Mouse (Mus musculus): ENCODE measurements around the gene Cela2a. TPM values are rescaled to one million over a fixed set of nuclear protein-coding genes. Genes with fewer than 3 reads are reported as not detected.
A peak's percentile ranks its signal among the peaks of the same experiment; 100 is the strongest.
"Not testable (repeated sequence)": the region's sequence is repeated elsewhere in the genome, so short reads cannot be mapped to it uniquely, and the experiment has no call there.

Cela2a gene
- total RNA-seq, 2 experiments from 2014 or later: not detected

DNA sequence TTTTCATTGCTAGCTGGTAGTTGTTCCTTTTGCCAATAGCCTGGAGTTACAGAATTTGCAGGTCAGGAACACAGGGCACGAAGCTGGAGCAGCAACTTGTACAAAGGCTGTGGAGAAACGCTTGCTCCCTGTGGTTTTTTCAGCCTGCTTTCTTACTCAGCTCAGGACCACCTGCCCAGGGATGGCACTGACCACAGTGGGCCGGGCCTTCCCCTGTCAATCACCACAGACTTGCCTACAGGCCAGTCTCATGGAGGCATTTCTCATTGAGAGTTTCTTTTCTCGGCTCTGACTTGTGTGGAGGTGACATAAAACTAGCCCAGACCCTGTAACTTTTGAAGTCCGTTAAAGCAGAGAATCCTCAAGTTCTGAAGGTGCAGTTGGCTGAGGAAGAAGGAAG, 28.4 kb downstream of the Cela2a start:
- DNase-seq: no peak

DNA sequence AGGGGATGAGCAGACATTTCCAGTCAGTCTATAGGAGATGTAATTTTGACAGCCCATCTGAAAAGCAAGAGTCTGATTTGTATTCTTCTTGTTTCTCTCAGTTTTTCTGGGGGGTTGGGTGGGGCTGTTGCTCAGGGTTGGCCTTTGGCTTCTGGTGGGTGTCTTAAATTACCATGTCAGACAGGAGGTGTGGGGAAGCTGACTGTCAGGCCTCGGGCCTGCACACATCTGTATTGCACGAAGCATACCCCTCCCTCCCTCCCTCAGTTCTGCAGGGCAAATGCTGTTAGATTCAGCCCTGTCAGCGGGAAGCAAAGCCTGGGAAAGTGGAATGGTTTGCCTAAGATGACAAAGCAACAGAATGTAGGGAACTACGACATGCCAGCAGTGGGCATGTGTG, 29.0 kb downstream of the Cela2a start:
- no peak for DNase-seq

DNA sequence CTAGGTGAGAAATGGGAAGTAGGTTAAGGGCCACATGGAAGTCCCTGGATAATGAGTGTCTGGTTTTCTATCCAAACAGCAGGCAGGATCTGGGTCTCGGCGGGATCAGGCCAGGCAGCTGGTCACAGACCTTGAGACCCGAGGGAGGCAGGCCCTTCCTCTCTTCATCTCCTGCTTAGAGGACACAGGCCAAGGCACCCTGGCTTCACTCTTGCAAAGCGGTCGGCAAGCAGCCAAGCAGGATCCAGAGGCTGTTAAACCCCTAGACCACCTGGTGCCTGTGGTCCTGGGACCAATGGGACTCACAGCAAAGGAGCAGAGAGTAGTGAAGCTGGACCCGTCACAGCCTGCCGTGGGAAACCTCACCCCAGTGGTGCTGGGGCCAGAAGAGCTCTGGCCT, 29.6 kb downstream of the Cela2a start:
- no peak for DNase-seq

GRCm38 (mm10) chr4:141794152-141794535, 31.8 kb downstream of the Cela2a start:
- no peak for DNase-seq

- peak; percentile 99 for DNase-seq
These were observed 32.4 kb downstream of the Cela2a start, which contains the start of gene Casp9 for GRCm38 (mm10) chr4:141793282-141794151. Gene Casp9, plus strand, starts transcription at chr4:141793612.

GRCm38 (mm10) chr4:141792554-141793281, 33.2 kb downstream of the Cela2a start:
- peak; percentile 20 to 45 for DNase-seq

DNA sequence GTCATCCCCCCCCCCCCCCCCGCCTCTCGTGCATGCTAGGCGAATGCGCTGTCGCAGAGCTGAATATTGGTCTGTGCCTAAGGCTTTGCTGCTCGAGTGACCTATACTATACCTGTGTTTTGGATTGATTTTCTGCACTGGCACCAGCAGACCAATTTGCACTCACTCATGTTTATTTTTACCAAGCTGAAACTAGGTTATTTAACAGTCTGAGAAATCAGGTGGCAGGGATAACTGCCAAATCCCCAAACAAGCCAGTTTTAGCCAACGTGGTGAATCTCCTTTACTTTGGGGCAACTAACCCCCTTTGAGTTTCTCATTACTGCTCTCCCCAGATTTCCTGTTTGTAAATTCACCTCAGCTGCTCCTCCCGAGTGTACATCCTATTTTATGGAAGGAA, 34.0 kb downstream of the Cela2a start:
- DNase-seq: no peak

GRCm38 (mm10) chr4:141791486-141791885, 34.5 kb downstream of the Cela2a start:
- DNase-seq: no peak

DNA sequence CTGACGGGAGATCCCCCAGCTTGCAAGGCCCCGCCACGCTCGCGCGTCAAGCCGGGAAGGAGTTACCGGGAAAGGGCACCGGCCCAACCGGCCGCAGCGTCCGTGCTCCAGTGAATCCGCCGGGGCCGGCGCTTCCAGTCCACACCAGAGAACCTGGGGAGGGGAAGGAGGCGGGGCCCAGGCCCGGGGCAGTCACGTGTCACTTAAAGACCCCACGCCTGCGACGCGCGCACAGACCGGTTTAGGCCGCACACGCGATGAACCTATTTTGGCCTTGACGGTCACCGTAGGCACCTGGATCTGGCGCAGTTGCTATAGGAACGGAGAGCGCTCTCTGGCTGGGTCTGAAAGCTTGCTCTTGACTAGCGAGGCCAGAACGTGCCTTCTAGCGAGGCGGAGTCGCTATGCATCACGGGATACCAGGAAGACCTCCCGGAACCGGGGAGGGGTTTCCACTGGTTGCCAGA, 35.4 kb downstream of the Cela2a start, which contains the start of gene Dnajc16:
Gene Dnajc16, minus strand, starts transcription at position 408 of the 467 bp plus-strand sequence.
- peak; percentile 97 to 98 for DNase-seq

GRCm38 (mm10) chr4:141789564-141790218, 36.3 kb downstream of the Cela2a start:
- DNase-seq: no peak

DNA sequence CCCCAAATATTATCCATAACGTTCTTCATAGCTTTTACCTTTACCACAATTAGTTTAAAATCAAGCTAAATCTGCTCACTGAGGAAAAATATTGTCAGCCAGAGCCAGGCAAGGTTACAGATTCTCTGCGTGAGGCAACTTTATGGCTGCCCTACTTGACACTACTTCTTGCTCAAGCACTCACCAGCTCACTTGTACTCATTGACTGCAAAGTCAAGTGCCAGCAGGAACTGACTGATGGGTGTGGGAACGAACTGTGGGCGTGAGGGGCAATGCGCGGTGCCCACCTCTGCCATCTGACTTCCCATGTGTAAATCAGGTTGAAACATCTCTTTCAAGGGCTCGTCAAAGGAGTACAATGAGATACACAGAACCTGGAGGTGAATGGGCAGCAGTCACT, 38.5 kb downstream of the Cela2a start:
- peak in 1 of 2 experiments; percentile 31 for DNase-seq

DNA sequence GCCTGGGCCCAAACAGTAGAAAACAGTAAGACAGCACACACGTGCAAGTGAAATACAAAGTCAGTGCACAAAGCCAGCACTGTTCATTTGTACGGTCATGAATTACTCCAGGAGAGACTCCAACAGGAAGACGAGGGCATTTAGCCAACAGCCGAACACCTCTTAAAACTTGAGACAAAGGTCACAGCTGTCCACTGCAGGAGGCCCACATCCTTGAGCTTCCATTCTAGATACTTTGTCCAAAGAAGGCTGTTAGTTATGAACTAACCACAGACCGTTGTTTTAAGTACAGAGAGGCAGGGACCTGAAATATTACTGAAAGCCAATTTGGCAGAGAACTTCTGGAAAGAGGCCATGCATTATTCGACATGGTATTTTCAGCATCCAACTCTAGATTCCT, 38.9 kb downstream of the Cela2a start:
- peak in 1 of 2 experiments; percentile 31 for DNase-seq

- DNase-seq: no peak
These were observed 39.8 kb downstream of the Cela2a start for GRCm38 (mm10) chr4:141786141-141786540.

DNA sequence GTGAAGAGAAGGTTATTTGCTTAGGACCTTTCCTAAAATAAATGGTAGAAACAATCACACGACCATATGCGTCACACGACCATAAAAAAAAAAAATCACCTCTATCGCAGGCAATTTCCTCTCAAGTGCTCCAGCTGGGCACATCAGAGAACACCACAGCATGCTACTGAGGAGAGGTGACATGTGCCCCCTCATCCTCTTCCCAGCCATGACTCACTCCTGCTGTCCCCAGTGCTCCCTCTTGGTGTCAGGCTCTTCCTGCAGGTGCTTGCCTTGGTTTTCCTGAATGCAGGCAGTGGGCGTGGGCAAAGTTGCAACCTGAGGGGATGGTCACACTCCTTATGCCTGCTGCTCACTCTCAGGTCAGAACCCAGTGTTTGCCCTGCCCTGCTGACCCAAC, 41.1 kb downstream of the Cela2a start:
- DNase-seq: no peak

- peak; percentile 81 for DNase-seq
These were observed 44.6 kb downstream of the Cela2a start for GRCm38 (mm10) chr4:141781201-141781985.

GRCm38 (mm10) chr4:141779828-141780227, 46.1 kb downstream of the Cela2a start:
- no peak for DNase-seq

DNA sequence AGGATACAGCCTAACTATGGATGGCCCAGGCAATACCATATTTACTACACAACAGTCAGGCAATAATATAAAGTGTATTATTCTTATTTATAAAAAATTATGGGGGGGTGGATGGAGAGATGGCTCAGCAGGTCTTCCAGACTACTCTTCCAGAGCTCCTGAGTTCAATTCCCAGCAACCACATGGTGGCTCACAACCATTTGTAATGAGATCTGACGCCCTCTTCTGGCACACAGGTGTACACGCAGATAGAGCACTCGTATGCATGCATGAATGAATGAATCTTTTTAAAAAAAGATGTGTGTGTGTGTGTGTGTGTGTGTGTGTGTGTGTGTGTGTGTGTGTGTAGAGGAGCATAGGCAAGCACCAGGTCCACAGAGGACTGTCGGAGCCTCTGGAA, 52.9 kb downstream of the Cela2a start:
- not testable (repeated sequence) for DNase-seq

GRCm38 (mm10) chr4:141771823-141772222, 54.1 kb downstream of the Cela2a start:
- no peak for DNase-seq

DNA sequence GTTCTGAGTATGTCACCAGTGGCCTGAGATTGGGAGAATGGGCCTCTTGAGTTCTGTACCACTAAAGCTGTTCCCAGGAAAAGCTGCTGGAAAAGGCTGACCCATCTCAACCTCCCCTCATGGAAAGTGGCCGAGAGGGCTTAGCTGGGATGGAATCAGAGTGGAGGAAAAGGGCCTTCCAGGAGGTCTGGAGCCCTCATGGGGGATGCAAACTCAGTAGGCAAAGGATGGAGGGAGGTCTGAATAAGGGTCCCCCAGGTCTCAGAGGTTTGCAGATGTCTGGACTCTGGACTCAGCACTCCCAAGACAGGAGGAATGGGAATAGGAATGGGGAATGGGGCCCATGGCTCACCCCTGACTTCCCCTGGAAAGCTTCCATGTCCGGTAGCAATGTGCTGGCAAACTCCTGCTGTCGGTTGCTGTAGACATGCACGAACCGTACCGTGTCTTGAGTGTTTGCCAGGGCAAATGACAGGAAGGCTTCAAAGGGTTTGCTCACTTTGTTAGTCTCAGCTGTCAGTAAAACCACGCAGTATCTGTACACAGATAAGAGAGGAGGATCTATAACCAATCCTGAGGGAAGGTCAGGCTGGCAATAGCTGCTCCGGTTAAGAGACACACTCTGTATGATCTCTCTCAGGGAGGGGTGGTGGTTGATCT, 56.3 kb downstream of the Cela2a start:
- DNase-seq: no peak

- DNase-seq: no peak
These were observed 58.5 kb downstream of the Cela2a start for GRCm38 (mm10) chr4:141767353-141768036.

All from adrenal gland, postnatal 36 days (tissue).